Mouse (Mus musculus) liver, embryonic 16.5 days (tissue): ENCODE data around the gene Casp8ap2. TPM values are rescaled to one million over a fixed set of nuclear protein-coding genes. Genes with fewer than 3 reads are reported as not detected.

Experiments used
- ATAC-seq: fragments of 200-750 bp; cut with Nextera tagmentation; 2 replicates; pipeline ENCODE4 v1.8.0; 2017; ENCODE audit warnings: low read depth, mild to moderate bottlenecking, moderate number of reproducible peaks, moderate library complexity
- H3K27ac ChIP-seq: fragments of 300-500 bp; sonication (generic); 2 replicates; pipeline ENCODE4 v1.5.1; 2014; ENCODE audit warnings: mild to moderate bottlenecking, low read length
- H3K27me3 ChIP-seq: fragments of 300-500 bp; sonication (generic); 2 replicates; pipeline ENCODE4 v1.6.1; 2014; ENCODE audit warnings: low read depth, low read length, mixed read lengths; ENCODE audit not compliant: control insufficient read depth, insufficient read depth
- H3K36me3 ChIP-seq: fragments of 300-500 bp; sonication (generic); 2 replicates; pipeline ENCODE4 v1.6.1; 2014; ENCODE audit warnings: mild to moderate bottlenecking; ENCODE audit not compliant: control insufficient read depth, insufficient read depth
- H3K4me1 ChIP-seq: fragments of 300-500 bp; sonication (generic); 2 replicates; pipeline ENCODE4 v1.6.1; 2014; ENCODE audit warnings: low read depth, low read length, mixed read lengths; ENCODE audit not compliant: control insufficient read depth
- H3K4me2 ChIP-seq: fragments of 300-500 bp; sonication (generic); 2 replicates; pipeline ENCODE4 v1.6.1; 2014; ENCODE audit warnings: low read depth, low read length, mixed read lengths
- H3K4me3 ChIP-seq: fragments of 300-500 bp; sonication (generic); 2 replicates; pipeline ENCODE4 v1.5.1; 2014; ENCODE audit warnings: low read depth, mild to moderate bottlenecking, low read length
- H3K9ac ChIP-seq: fragments of 300-500 bp; sonication (generic); 2 replicates; pipeline ENCODE4 v1.6.1; 2014; ENCODE audit warnings: low read depth, low read length
- H3K9me3 ChIP-seq: fragments of 300-500 bp; sonication (generic); replicated peaks from 2 replicates; pipeline ENCODE4 v1.6.1; 2016; ENCODE audit warnings: low read length; ENCODE audit not compliant: control insufficient read depth
- WGBS: fragments of 180-500 bp; shearing (Covaris S2); extraction: QIAGEN DNeasy Blood & Tissue Kit; methylation state at CpG from one replicate; pipeline ENCODE4 v1.1.7; 2014; ENCODE audit not compliant: insufficient replicate concordance; 5-methylcytosine and 5-hydroxymethylcytosine counted together
- polyA plus RNA-seq: library from polyadenylated mRNA; unstranded; fragments of >200 nt; fragmentation: Nextera tagmentation; extraction: Ambion mirVana; gene quantifications from 2 replicates; pipeline ENCODE4 v1.2.1, GENCODE M21; 2015

Casp8ap2 gene
- polyA plus RNA-seq: 20.8 and 23.7 TPM in 2 replicates

GRCm38 (mm10) chr4:32615034-32615881, at the start of gene Casp8ap2:
Casp8ap2 (plus strand) TSS chr4:32615451.
- ATAC-seq: peak; percentile 96
- peaks cover 14% of the 10 kb centered on the region for H3K4me1 ChIP-seq
- no peaks in the 10 kb centered on the region for H3K27me3 ChIP-seq
- peak within 1 kb of the TSS; percentile 89 for H3K4me3 ChIP-seq
- H3K27ac ChIP-seq: peak within 1 kb of the TSS; percentile 85
- no peaks in the 10 kb centered on the region for H3K9me3 ChIP-seq
- H3K9ac ChIP-seq: peak within 1 kb of the TSS; percentile 91
- no peaks in the 10 kb centered on the region for H3K36me3 ChIP-seq
- under 1% methylated on average over 67 of the region's 67 CpGs for WGBS
- H3K4me2 ChIP-seq: peak within 1 kb of the TSS; percentile 86

DNA sequence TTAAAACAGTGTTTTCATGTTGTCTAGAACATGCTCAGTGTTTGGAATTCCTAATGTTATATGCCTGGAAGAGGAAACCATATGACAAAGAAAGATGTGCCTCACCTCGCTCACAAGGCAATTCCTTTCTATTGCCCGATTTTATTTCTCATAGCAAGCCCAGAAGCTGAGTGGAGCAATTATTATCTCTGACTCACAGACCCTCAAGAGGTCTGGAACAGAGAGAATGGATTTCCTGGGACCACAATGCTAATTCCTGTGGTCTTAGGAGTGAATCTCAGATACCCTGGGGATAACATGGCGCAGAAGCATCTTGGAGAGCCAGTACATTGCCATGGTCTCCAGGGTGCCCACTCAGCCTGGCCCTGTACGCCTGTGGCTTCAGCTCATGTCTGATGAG, 46.2 kb upstream of the Casp8ap2 start:
- no peak overlapping the region for H3K9ac ChIP-seq
- no peaks in the 10 kb centered on the region for H3K27me3 ChIP-seq
- H3K27ac ChIP-seq: peak overlapping the region; percentile 81
- no peak overlapping the region for H3K4me2 ChIP-seq
- no peaks in the 10 kb centered on the region for H3K9me3 ChIP-seq
- H3K36me3 ChIP-seq: no peaks in the 10 kb centered on the region
- no peak overlapping the region for H3K4me3 ChIP-seq
- no peak for ATAC-seq
- peaks cover 13% of the 10 kb centered on the region for H3K4me1 ChIP-seq
- 50% methylated on average over 4 of the region's 4 CpGs for WGBS

DNA sequence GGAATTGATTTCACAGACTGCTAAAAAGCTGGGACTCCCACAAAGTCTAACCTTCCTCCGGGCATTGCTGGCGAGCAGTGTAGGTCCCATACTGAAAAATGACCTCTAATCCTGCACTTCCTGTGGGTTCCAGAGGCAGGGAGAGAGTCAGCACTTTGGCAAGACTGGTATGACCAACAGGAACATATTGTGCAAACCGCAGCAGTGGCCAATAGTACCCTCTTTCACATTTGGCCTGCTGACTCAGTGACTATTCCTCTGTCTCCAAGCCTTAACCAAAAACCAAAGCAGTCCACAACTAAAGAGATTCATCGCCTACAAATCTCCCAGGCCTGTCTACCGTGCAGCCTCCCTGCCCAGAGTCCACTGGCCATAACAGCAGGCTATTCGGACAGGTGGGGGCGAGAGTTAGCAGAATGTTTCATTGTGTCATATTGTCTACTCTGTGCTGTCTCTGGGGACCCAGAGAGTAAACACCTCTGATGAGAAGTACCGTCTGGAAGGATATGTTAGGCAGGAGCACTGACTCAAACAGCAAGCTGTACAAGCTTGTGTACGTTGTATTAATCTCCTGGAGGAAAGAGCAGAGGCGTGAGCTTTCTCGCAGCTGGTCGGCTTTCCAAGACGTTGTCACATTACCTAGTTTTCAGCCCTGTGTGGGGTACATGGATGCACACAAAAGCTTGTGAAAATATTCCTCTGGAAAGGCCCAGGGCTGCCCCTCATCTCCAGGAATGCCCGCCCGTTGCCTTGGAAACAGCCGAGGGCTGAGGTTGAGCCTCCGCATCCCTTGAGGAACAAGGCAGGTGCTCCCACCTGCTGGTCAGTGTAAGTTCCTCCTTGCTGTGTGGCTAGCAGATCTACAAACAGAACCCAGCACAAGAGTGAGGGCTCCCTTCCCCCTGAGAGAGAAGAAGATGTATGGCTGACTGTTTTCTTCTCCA, 45.0 kb upstream of the Casp8ap2 start:
- Histone ChIP-seq H3K27ac (peak overlapping the region; percentile 81), H3K27me3 (no peaks in the 10 kb centered on the region), H3K4me3 (no peak overlapping the region), H3K9ac (no peak overlapping the region), H3K4me2 (peak overlapping the region; percentile 24), H3K9me3 (no peaks in the 10 kb centered on the region), H3K36me3 (no peaks in the 10 kb centered on the region), H3K4me1 (peaks cover 13% of the 10 kb centered on the region)
- WGBS: 51% methylated on average over 17 of the region's 17 CpGs
- ATAC-seq: peak; percentile 42

- Histone ChIP-seq H3K4me2 (peak overlapping the region; percentile 24), H3K4me1 (peaks cover 13% of the 10 kb centered on the region), H3K27me3 (no peaks in the 10 kb centered on the region), H3K27ac (peak overlapping the region; percentile 85), H3K9ac (no peak overlapping the region), H3K4me3 (no peak overlapping the region), H3K36me3 (no peaks in the 10 kb centered on the region), H3K9me3 (no peaks in the 10 kb centered on the region)
- 60% methylated on average over 8 of the region's 8 CpGs for WGBS
- ATAC-seq: peak; percentile 78
Observed at GRCm38 (mm10) chr4:32570939-32571317, 44.3 kb upstream of the Casp8ap2 start.

- Histone ChIP-seq H3K4me3 (no peak overlapping the region), H3K9me3 (no peaks in the 10 kb centered on the region), H3K4me2 (peak overlapping the region; percentile 23), H3K4me1 (peaks cover 13% of the 10 kb centered on the region), H3K27ac (peak overlapping the region; percentile 85), H3K9ac (no peak overlapping the region), H3K36me3 (no peaks in the 10 kb centered on the region), H3K27me3 (no peaks in the 10 kb centered on the region)
- WGBS: 34% methylated on average over 3 of the region's 3 CpGs
- peak; percentile 55 for ATAC-seq
Observed at GRCm38 (mm10) chr4:32571441-32571840, 43.8 kb upstream of the Casp8ap2 start.

DNA sequence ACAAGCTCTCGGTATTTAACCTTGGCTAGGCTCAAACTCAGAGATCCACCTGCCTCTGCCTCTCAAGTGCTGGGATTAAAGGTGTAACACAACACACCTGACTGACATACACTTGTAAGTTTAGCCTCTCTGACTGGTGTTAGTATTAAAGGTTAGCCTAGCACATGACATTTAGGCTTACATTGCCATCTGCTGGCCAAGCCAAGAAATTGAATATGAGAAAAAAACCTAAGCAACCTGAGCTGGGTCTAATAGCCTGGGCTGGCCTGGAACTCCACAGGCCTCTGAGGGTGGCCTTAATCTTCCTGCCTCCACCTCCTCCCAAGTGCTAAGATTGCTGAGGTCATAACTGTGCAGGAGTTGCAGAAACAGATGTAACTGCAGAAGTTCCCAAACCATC, 43.1 kb upstream of the Casp8ap2 start:
- Histone ChIP-seq H3K4me1 (peaks cover 13% of the 10 kb centered on the region), H3K4me2 (no peak overlapping the region), H3K4me3 (no peak overlapping the region), H3K9ac (no peak overlapping the region), H3K27me3 (no peaks in the 10 kb centered on the region), H3K36me3 (no peaks in the 10 kb centered on the region), H3K27ac (0 out of 2 replicates have a peak overlapping the region, but pooled peaks have one; percentile 32), H3K9me3 (no peaks in the 10 kb centered on the region)
- ATAC-seq: peak; percentile 28; the same call in 1 of the 2 replicates
- WGBS: 35% methylated on average over 1 of the region's 1 CpGs

DNA sequence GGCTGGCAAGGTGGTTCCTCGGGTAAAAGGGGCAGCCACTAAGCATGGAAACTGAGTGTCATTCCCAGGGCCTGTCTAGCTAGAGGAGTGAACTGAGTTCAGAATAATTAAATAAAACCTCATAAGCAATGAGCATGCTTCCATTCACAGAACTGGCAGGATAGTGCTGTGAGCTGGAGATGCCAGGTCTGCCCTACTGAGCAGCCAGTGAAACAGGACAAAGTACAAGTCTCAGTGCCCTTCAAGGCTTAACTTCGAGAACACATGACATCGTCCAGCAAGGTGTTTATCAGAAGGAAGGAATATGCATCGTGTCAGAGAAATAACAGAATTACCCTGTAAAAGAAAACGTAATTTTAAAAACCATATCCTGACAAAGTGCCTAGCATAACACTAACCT, 41.7 kb upstream of the Casp8ap2 start:
- ATAC-seq: no peak
- Histone ChIP-seq H3K27ac (no peak overlapping the region), H3K4me1 (peaks cover 13% of the 10 kb centered on the region), H3K4me3 (no peak overlapping the region), H3K27me3 (no peaks in the 10 kb centered on the region), H3K4me2 (no peak overlapping the region), H3K9ac (no peak overlapping the region), H3K9me3 (no peaks in the 10 kb centered on the region), H3K36me3 (no peaks in the 10 kb centered on the region)
- 48% methylated on average over 5 of the region's 5 CpGs for WGBS

- no peaks in the 10 kb centered on the region for H3K36me3 ChIP-seq
- ATAC-seq: no peak
- 62% methylated on average over 1 of the region's 1 CpGs for WGBS
Observed at GRCm38 (mm10) chr4:32574604-32575003, 40.6 kb upstream of the Casp8ap2 start.

More at GRCm38 (mm10) chr4:32574604-32575003, 40.6 kb upstream of the Casp8ap2 start:
- H3K4me3 ChIP-seq: no peak overlapping the region
- H3K27ac ChIP-seq: no peak overlapping the region
- no peaks in the 10 kb centered on the region for H3K27me3 ChIP-seq
- peaks cover 8% of the 10 kb centered on the region; the same call in 1 of the 2 replicates for H3K4me1 ChIP-seq
- H3K4me2 ChIP-seq: no peak overlapping the region
- no peaks in the 10 kb centered on the region for H3K9me3 ChIP-seq
- H3K9ac ChIP-seq: no peak overlapping the region
